Mouse (Mus musculus) kidney, embryonic 15.5 days (tissue): ENCODE measurements at regions not wholly inside any gene's neighbourhood (a gene's known extent, or its start where the extent isn't known, plus 50 kb on each side); places are given as distances from the start of the nearest gene placed in this dataset.

ENCODE experiments used
- ATAC-seq: fragments of 200-750 bp; cut with Nextera tagmentation; replicated peaks from 2 replicates; pipeline ENCODE4 v1.8.0; 2017; ENCODE audit warnings: moderate TSS enrichment; ENCODE audit not compliant: low FRiP score
- H3K27ac ChIP-seq: fragments of 300-500 bp; sonication (generic); 2 replicates; pipeline ENCODE4 v1.5.1; 2015; ENCODE audit warnings: mild to moderate bottlenecking, inconsistent platforms
- H3K27me3 ChIP-seq: fragments of 300-500 bp; sonication (generic); 2 replicates; pipeline ENCODE4 v1.6.1; 2015; ENCODE audit warnings: inconsistent platforms
- H3K36me3 ChIP-seq: fragments of 300-500 bp; sonication (generic); 2 replicates; pipeline ENCODE4 v1.6.1; 2015; ENCODE audit warnings: inconsistent platforms
- H3K4me1 ChIP-seq: fragments of 300-500 bp; sonication (generic); 2 replicates; pipeline ENCODE4 v1.6.1; 2015; ENCODE audit warnings: inconsistent platforms
- H3K4me2 ChIP-seq: fragments of 300-500 bp; sonication (generic); 2 replicates; pipeline ENCODE4 v1.6.1; 2015; ENCODE audit warnings: moderate library complexity, mild to moderate bottlenecking, inconsistent platforms
- H3K4me3 ChIP-seq: fragments of 300-500 bp; sonication (generic); replicated peaks from 2 replicates; pipeline ENCODE4 v1.5.1; 2015; ENCODE audit warnings: mild to moderate bottlenecking, inconsistent platforms
- H3K9ac ChIP-seq: fragments of 300-500 bp; sonication (generic); 2 replicates; pipeline ENCODE4 v1.6.1; 2015; ENCODE audit warnings: mild to moderate bottlenecking, inconsistent platforms
- H3K9me3 ChIP-seq: fragments of 300-500 bp; sonication (generic); replicated peaks from 2 replicates; pipeline ENCODE4 v1.6.1; 2016; ENCODE audit warnings: inconsistent platforms
- WGBS: fragments of 180-500 bp; shearing (Covaris S2); methylation state at CpG from one replicate; pipeline ENCODE4 v1.1.7; 2015; ENCODE audit warnings: mixed read lengths; 5-methylcytosine and 5-hydroxymethylcytosine counted together

DNA sequence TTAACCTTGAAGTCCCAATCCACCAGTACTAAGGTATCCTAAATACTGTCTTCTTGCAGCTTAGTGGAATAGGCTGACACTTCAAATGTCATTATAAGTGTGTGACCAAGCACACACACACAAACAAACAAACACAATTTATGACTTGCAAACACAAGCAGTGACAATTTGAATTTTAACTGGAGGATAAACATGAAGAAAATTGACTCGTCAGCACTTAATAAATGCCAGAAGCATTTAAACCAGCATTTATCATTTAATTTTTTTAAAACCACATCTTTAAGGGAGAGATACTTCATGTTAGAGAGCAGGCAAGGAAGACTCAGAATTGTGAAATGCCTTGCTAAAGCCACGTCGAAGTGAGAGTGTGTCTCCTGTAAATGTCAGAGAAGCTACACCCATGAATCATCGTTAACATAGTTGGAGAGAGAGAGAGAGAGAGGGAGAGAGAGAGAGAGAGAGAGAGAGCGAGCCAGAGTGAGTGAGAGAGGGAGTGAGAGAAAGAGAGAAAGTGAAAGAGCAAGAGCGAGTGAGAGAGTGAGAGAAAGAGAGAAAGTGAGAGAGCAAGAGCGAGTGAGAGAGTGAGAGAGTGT is 149.4 kb upstream of the Cdkn2b start:
- no peaks in the 10 kb centered on the region for H3K36me3 ChIP-seq
- H3K4me2 ChIP-seq, result no peak overlapping the region
- H3K27me3 ChIP-seq, result no peaks in the 10 kb centered on the region
- 67% methylated on average over 7 of the region's 7 CpGs for WGBS
- H3K4me1 ChIP-seq, result peaks cover 4% of the 10 kb centered on the region; the same call in 1 of the 2 replicates
- H3K4me3 ChIP-seq, result no peak overlapping the region
- H3K27ac ChIP-seq, result no peak overlapping the region
- no peak overlapping the region for H3K9ac ChIP-seq
- no peak for ATAC-seq
- no peaks in the 10 kb centered on the region for H3K9me3 ChIP-seq

DNA sequence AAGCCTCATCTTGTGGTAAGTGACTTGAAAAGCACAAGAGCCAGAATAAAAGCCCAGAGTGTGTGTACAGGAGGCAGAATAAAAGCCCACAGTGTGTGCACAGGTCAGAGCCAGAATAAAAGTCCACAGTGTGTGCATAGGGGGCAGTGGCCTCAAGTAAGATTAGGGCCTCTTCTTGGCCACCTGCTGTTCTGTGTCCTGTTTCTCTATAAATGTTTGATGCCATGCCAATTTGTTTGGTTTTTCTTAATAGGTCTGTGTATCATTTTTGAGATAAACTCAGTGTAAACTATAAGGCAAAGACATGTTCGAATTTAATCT is 148.5 kb upstream of the Cdkn2b start:
- Histone ChIP-seq H3K4me1 (peaks cover 4% of the 10 kb centered on the region; the same call in 1 of the 2 replicates), H3K27ac (no peak overlapping the region), H3K27me3 (no peaks in the 10 kb centered on the region), H3K36me3 (no peaks in the 10 kb centered on the region), H3K4me3 (no peak overlapping the region), H3K9me3 (no peaks in the 10 kb centered on the region), H3K4me2 (no peak overlapping the region), H3K9ac (no peak overlapping the region)
- 93% methylated on average over 1 of the region's 1 CpGs for WGBS
- no peak for ATAC-seq

DNA sequence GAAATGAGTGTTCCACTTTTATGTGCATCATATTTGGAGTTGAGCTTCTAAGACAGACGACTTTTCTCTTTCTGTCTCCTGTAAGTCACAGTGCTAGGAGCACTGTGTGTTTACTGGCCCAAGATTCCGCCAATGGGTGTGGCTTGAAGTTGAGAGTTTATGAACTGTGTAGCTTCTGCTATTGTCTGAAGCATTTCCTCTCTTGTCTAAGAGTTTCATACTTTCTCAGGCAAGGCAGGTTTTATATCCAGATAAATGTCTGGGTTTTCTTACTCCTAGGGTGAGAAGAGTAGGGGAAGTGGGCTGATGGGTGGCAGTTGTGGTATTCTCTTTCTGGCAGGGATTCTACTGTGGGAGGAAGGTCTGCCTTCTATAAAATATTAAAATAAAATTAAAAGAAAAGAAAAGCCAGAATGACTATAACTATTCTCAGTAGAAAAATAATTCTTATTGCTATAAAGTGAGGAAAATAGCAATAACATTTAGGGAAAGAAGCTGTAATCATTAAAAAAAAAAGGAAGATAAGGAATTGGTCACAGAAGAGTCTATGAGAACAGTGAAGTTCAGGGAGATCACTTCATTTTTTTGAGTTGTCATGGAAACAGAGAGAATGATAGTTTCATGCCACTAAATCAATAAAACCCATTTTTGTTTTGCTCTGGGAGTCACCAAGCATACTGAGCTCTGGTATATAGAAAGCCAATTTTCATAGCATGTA is 147.9 kb upstream of the Cdkn2b start:
- 40% methylated on average over 2 of the region's 2 CpGs for WGBS

DNA sequence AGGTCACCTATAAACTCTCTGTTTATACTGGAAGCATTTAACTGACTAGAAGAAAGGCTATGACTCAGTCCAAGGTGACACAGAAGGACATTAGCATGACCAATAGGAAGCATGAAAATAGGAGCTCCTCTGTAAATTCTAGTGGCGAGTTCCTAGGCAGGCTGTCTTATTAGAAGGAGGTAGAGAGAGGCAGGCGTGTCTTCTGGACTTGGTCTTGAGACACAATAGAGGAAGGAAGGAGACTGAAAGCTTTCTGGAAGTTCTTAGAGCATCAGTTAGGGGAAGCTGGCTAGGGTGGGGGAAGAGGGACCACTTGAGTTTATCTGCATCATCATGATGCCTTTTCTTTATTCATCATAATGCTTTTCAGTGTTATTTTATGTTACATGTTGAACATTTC is 147.0 kb upstream of the Cdkn2b start:
- H3K27me3 ChIP-seq, result no peaks in the 10 kb centered on the region

More for the DNA sequence above, 147.9 kb upstream of the Cdkn2b start:
- Histone ChIP-seq H3K4me1 (peaks cover 4% of the 10 kb centered on the region; the same call in 1 of the 2 replicates), H3K27ac (no peak overlapping the region), H3K4me2 (no peak overlapping the region), H3K27me3 (no peaks in the 10 kb centered on the region), H3K9me3 (no peaks in the 10 kb centered on the region), H3K36me3 (no peaks in the 10 kb centered on the region), H3K9ac (no peak overlapping the region), H3K4me3 (no peak overlapping the region)
- no peak for ATAC-seq

DNA sequence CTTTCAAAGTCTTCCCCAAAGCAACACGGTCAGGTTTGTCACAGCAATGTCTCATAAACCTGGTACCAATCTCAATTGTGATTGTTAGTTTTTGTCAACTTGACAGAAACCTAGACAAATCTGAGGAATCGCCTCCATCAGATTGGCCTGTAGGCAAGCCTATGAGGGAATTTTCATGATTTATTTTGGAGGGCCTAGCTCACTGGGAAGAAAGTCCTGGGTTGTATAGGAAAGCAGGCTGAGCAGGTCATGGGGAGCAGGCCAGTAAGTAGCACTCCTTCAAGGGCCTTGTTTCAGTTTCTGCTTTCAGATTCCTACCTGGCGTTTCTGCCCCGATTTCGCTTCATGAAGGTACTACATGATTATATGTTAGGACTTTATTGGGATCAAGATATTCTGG is 144.1 kb upstream of the Cdkn2b start:
- 92% methylated on average over 5 of the region's 5 CpGs for WGBS
- H3K27ac ChIP-seq, result no peak overlapping the region
- H3K4me1 ChIP-seq, result peaks cover 4% of the 10 kb centered on the region; the same call in 1 of the 2 replicates
- H3K27me3 ChIP-seq, result no peaks in the 10 kb centered on the region
- ATAC-seq, result no peak
- H3K36me3 ChIP-seq, result no peaks in the 10 kb centered on the region
- no peak overlapping the region for H3K4me3 ChIP-seq
- H3K4me2 ChIP-seq, result no peak overlapping the region
- H3K9me3 ChIP-seq, result no peaks in the 10 kb centered on the region
- no peak overlapping the region for H3K9ac ChIP-seq

More for the DNA sequence above, 147.0 kb upstream of the Cdkn2b start:
- no peak overlapping the region for H3K4me2 ChIP-seq
- H3K9me3 ChIP-seq, result no peaks in the 10 kb centered on the region
- no peak for ATAC-seq
- no peak overlapping the region for H3K4me3 ChIP-seq
- peaks cover 4% of the 10 kb centered on the region; the same call in 1 of the 2 replicates for H3K4me1 ChIP-seq
- no peaks in the 10 kb centered on the region for H3K36me3 ChIP-seq
- 79% methylated on average over 2 of the region's 2 CpGs for WGBS
- H3K27ac ChIP-seq, result no peak overlapping the region
- H3K9ac ChIP-seq, result no peak overlapping the region

DNA sequence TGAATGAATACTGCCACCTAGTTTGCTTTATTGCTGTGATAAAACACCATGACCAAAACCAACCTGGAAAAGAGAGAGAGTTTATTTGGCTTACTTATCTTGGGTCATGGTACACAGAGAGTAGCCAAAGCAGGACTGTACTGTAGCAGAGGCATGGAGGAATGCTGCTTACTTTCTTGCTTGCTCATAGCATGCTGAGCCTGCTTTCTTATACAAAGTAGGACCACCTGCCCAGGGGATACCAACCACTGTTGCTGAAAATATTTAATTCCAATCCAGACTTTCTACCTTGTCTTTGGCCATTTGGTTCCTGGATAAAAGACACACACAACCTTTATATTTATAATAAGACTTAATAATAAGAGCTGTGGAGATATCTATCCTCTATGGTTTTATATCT is 142.2 kb upstream of the Cdkn2b start:
- Histone ChIP-seq H3K4me3 (no peak overlapping the region), H3K36me3 (no peaks in the 10 kb centered on the region), H3K27me3 (no peaks in the 10 kb centered on the region), H3K4me1 (no peaks in the 10 kb centered on the region), H3K9ac (no peak overlapping the region), H3K9me3 (no peaks in the 10 kb centered on the region), H3K27ac (no peak overlapping the region), H3K4me2 (no peak overlapping the region)
- no peak for ATAC-seq

DNA sequence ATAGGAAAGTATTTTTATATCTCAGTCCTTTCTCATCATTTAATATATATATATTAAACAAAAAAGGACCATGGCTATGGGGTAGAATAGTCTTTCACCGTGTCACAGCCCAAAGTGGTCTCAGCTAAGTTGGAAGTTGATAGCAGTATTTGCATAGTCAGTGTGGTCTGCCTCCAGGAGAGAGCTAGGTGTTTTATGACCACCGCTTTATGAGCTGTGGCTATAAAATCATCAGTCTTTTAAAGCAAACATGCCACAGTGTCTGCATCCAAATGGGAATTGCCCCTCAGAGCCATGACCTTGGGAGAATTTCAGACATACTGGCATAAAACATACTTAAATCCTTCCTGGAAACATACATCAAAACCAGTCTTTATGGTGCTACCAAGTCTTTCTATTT is 140.9 kb upstream of the Cdkn2b start:
- H3K4me3 ChIP-seq, result no peak overlapping the region
- ATAC-seq, result no peak
- no peaks in the 10 kb centered on the region for H3K36me3 ChIP-seq
- no peak overlapping the region for H3K9ac ChIP-seq
- H3K27ac ChIP-seq, result no peak overlapping the region
- H3K4me1 ChIP-seq, result peaks cover 6% of the 10 kb centered on the region
- H3K9me3 ChIP-seq, result no peaks in the 10 kb centered on the region
- WGBS, result 13% methylated on average over 2 of the region's 2 CpGs
- no peak overlapping the region for H3K4me2 ChIP-seq
- no peaks in the 10 kb centered on the region for H3K27me3 ChIP-seq

DNA sequence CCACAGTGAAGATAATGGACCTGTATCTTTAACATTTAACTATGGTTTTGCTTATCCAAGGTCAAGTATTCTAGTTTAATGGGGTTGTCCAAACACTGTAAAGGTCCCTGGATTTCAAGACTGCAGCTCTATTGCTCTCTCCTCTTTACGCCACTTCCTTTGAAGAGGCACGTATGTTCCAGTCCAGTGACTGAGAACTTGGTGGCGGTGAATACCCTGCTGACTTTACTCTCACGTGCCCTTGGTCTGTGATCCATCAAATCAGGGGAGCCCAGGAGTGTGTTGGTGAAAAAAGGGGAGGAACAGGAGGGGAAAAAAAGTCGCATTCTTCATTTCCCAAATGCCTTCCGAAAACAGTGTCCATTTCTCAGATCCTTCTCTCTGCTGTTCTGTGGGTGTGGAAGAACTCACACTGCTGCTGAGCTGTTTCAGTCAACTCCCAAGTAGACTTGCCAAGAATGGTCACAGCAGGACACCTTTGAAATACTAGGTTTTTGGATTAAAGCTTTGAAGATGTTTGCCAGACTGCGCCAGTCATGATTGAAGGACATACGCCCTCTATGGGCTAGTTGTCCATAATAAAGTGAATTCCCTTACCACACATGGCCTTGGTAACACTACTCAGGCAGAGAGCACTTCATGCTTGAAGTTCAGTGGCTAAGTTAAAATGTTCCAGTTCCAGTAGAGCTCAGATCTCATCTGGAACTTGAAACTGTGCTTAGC is 136.1 kb upstream of the Cdkn2b start:
- no peaks in the 10 kb centered on the region for H3K36me3 ChIP-seq
- H3K9me3 ChIP-seq, result no peaks in the 10 kb centered on the region
- no peak overlapping the region for H3K4me2 ChIP-seq
- H3K9ac ChIP-seq, result no peak overlapping the region
- no peak overlapping the region for H3K27ac ChIP-seq
- no peaks in the 10 kb centered on the region for H3K27me3 ChIP-seq
- H3K4me1 ChIP-seq, result peaks cover 15% of the 10 kb centered on the region
- 34% methylated on average over 8 of the region's 8 CpGs for WGBS
- H3K4me3 ChIP-seq, result no peak overlapping the region
- ATAC-seq, result peak; percentile 75

DNA sequence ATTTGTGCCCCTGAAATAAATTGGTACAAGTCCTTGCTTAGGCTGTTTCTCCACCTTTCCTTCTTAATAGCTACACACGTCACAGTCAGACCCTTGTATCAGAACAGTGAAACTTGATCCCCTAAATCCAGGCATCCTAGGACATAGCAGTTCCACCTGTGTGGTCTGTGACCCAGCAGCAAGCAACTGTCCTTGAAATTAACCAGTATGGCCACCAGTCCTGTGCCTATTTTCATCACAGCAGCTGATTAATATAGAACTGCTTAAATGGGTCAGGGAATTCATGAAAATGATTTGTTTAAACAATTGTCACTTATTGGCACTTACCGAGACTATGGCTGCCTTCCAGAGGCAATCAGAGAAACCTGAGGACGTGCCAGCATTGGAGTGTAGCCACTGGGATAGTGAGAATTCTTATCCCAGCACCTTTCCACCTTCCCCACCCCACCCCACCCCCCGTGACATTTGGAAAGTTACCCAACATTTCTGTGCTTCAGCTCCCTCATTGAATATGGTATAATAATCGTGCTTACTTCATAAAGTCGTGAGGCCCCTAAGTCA is 135.4 kb upstream of the Cdkn2b start:
- Histone ChIP-seq H3K4me2 (no peak overlapping the region), H3K36me3 (no peaks in the 10 kb centered on the region), H3K4me1 (peaks cover 15% of the 10 kb centered on the region), H3K9ac (no peak overlapping the region), H3K27ac (no peak overlapping the region), H3K27me3 (no peaks in the 10 kb centered on the region), H3K4me3 (no peak overlapping the region), H3K9me3 (no peaks in the 10 kb centered on the region)
- 57% methylated on average over 6 of the region's 6 CpGs for WGBS
- 0 out of 2 replicates have a peak, but pooled peaks have one; percentile 47 for ATAC-seq

DNA sequence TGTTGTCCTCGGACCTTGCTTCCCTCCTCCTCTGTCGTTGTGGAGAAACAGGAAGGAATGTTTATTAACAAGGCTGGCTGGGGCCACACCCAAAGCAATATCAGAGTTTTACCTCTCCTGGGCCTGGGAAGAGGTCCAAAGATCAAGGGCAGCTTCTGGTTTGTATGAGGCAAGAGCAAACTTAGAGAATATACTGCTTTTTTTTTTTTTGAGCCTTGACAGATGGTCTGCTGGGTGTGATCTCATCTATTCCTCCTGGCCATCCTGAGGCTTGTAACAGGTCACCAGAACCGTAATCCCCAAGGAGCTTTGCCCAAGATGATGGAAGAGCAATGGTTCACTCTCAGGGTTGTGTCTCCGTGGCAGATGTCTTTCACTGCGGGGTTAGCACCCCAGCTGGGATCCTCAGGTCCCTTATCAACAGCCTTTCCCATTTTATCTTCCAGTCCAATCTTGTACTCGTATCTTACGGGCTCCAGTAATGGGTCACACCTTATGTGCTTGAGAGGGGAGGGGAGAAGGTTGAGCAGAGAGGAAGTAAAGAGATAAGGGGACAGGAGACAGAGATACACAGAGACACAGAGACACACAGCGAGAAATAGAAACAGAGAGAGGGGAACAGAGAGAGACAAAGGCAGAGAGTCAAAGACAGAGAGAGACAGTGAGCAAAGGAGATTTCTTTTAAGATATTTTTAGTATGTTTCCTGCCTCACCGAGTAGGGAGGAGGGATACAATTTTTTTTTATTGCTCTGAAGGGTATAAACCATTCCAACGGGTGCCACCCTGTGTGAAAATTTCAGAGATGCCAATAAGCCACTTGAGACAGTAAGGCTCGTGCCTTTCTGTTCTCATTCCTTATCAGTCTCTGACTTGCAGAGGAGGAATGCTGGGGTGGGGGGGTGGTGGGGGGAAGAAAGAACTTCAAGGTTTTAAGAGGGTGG is 134.6 kb upstream of the Cdkn2b start:
- no peaks in the 10 kb centered on the region for H3K36me3 ChIP-seq
- no peaks in the 10 kb centered on the region for H3K27me3 ChIP-seq
- WGBS, result 51% methylated on average over 11 of the region's 11 CpGs
- no peak overlapping the region for H3K4me3 ChIP-seq
- H3K27ac ChIP-seq, result no peak overlapping the region
- H3K4me1 ChIP-seq, result peaks cover 15% of the 10 kb centered on the region
- no peak overlapping the region for H3K4me2 ChIP-seq
- no peak for ATAC-seq
- H3K9me3 ChIP-seq, result no peaks in the 10 kb centered on the region
- H3K9ac ChIP-seq, result no peak overlapping the region

DNA sequence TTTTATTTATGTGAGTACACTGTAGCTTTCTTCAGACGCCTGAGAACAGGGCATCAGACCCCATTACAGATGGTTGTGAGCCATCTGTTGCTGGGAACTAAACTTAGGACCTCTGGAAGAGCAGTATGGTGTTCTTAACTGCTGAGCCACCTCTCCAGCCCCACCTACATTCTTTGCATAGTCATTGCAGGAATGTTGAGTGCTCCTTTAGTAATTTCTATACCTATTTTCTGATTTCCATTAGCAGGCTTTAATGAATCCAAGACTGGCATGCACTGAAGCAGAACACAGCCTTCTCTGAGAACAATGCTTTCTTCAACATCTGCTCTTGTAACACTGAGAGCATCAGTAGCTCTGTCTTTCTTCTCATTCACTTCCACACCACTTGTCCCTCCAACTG is 131.7 kb upstream of the Cdkn2b start:
- H3K4me2 ChIP-seq, result no peak overlapping the region
- H3K9ac ChIP-seq, result no peak overlapping the region
- no peaks in the 10 kb centered on the region for H3K36me3 ChIP-seq
- 87% methylated on average over 1 of the region's 1 CpGs for WGBS
- peaks cover 15% of the 10 kb centered on the region for H3K4me1 ChIP-seq
- H3K27ac ChIP-seq, result no peak overlapping the region
- H3K4me3 ChIP-seq, result no peak overlapping the region
- no peak for ATAC-seq
- no peaks in the 10 kb centered on the region for H3K9me3 ChIP-seq
- H3K27me3 ChIP-seq, result no peaks in the 10 kb centered on the region
